Mouse (Mus musculus): ENCODE measurements at regions not wholly inside any gene's neighbourhood (a gene's known extent, or its start where the extent isn't known, plus 50 kb on each side); places are given as distances from the start of the nearest gene placed in this dataset.

DNA sequence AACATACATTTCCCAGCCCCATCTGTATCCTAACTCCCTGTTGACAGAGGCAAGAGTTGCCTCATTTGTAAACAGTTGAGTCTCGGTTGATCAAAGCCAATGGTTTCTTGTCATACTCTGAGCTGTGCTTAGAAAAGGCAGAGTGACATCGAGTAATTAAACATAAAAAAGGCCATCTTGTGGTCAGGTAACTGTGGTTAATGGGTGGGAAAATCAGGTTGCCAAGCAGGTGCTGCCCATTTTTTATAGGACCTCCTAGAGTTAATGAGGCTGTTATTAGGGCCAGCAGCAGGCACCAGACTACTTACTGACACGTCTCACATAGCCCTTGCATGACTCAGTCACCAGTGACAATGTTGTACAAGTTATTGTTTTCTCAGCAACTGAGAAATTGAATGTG is 130.7 kb upstream of the Cxxc4 start:
- no peak for DNase-seq (ENCODE audit: low spot score in 2 of 2)

- no peak for DNase-seq (ENCODE audit: low spot score in 2 of 2)
These were observed 121.8 kb upstream of the Cxxc4 start for GRCm38 (mm10) chr3:134114501-134114900.

GRCm38 (mm10) chr3:134115007-134115406 is 121.3 kb upstream of the Cxxc4 start:
- DNase-seq (ENCODE audit: low spot score in 2 of 2): no peak

DNA sequence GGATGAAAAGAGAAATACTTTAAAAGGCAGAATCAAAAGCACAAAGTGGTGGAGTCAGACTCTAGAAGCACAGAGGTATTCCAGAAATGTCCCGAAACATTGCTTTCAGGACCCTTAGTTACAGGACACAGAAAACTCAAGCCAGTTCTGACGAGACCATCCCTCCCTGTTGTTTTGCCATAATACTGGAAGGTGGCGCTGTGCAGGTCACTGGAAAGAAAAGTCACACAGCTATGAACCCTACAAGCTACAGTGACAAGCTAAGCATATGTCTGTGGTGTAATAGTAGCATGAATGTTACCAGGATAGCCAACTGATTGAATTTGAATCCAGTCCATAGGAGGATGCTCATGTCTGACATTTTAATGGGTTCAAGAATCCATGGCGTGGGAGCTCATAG is 117.4 kb upstream of the Cxxc4 start:
- DNase-seq (ENCODE audit: low spot score in 2 of 2): no peak

- DNase-seq (ENCODE audit: low spot score in 2 of 2): no peak
These were observed 111.3 kb upstream of the Cxxc4 start for GRCm38 (mm10) chr3:134124982-134125381.

GRCm38 (mm10) chr3:134130412-134130811 is 105.9 kb upstream of the Cxxc4 start:
- DNase-seq (ENCODE audit: low spot score in 2 of 2): no peak

DNA sequence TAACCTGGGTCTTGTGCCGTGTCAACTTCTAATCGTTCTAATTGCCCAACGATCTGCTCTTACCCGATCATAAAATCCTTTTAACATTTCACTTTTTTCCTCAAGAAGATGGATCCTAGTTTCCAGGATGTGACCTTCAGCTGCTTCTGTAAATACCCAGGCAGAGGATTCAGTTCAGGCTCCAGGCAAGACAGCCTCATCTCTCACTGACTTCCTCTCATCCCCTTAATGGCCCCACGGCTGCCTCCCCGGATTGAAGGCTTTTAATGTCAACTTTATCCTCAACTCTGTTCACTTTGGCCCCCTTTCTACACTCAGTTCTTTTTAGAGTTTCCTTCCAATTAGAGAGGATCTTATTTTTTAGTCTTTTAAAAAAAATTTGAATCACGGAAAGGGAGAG is 91.0 kb upstream of the Cxxc4 start:
- DNase-seq (ENCODE audit: low spot score in 2 of 2): no peak

- no peak for DNase-seq (ENCODE audit: low spot score in 2 of 2)
These were observed 90.3 kb upstream of the Cxxc4 start for GRCm38 (mm10) chr3:134145935-134146334.

DNA sequence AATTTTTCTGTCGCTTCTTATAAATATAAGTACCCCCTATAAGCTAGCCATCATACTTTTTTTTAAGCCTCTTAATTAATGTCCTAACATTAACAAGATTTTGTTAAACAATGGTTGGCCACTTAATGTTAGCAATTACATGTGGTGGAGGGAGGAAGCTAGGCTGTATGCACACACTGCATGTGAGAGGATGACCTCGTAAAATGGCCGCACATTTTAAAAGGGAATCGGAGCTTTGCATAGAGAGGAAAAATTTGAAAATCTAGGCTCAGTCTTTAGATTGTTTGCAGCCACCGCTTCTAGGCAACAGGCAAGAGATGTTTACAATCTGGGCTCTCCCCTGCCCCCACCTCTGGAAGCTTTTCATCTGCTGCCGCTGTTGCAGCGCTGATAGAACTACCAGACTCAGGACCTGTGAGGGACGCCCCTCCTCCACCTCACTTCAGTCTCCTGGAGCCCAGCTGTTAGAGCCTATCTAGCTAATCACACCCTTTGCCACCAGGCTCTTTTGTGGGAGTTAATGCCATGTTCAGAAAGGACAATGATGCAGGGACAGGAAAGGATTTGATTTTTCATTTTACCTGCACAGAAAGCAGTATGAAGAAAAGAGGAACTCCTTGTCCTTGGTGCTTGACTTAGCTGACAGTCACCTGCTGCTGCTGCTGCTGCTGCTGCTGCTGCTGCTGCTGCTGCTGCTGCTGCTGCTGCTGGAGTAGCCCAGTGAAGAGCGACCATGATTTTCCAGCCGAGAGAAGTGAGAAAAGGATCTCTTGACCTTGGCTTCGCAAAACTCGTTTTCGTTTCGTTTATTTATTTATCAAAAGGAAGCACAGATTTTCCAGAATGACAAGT is 89.7 kb upstream of the Cxxc4 start:
- DNase-seq (ENCODE audit: low spot score in 2 of 2): no peak

GRCm38 (mm10) chr3:134162288-134162687 is 74.0 kb upstream of the Cxxc4 start:
- DNase-seq (ENCODE audit: low spot score in 2 of 2): no peak

GRCm38 (mm10) chr3:134169922-134170321 is 66.4 kb upstream of the Cxxc4 start:
- DNase-seq (ENCODE audit: low spot score in 2 of 2): no peak

GRCm38 (mm10) chr3:134172357-134172756 is 63.9 kb upstream of the Cxxc4 start:
- no peak for DNase-seq (ENCODE audit: low spot score in 2 of 2)

DNA sequence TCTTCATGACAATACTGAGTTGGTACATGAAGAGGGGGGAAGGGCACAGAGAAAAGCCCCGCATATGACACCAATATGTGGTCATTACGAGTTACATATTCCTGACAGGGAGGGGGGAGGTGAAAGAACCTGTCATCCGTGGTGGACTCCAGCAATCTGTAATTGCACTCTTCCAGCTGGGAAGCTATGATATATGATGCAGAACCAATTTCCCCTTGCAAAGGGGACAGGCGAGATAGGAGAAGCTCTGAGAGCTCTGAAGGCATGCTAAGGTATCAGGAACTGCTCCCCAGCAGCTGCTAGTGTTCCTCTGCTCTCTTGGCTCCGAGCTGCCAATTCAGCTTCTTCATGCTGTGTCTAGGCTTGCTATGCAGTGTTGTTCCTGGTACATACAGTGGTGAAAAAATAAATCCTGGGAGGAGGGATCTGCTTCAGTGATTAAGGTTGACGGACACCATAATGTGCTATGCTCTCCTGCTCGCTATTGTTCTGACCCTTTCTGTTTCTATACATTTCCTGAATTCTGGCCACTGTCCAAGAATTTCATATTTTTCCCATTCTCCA is 57.7 kb upstream of the Cxxc4 start:
- DNase-seq (ENCODE audit: low spot score in 2 of 2): no peak

GRCm38 (mm10) chr3:134184042-134184441 is 52.2 kb upstream of the Cxxc4 start:
- no peak for DNase-seq (ENCODE audit: low spot score in 2 of 2)

Measured in spleen, postnatal 10 days (tissue).